Mouse (Mus musculus) embryonic facial prominence, embryonic 15.5 days (tissue): Measurements from ENCODE around the gene Uox. TPM values are rescaled to one million over a fixed set of nuclear protein-coding genes. Genes with fewer than 3 reads are reported as not detected.

Experiments used
- ATAC-seq: fragments of 200-750 bp; cut with Nextera tagmentation; 2 replicates; pipeline ENCODE4 v1.8.0; 2017; ENCODE audit warnings: low read depth, moderate TSS enrichment; ENCODE audit not compliant: insufficient number of reproducible peaks, low FRiP score, low TSS enrichment
- H3K27ac ChIP-seq: fragments of 300-500 bp; sonication (generic); replicated peaks from 2 replicates; pipeline ENCODE4 v1.5.1; 2015; ENCODE audit warnings: mild to moderate bottlenecking, inconsistent platforms
- H3K27me3 ChIP-seq: fragments of 300-500 bp; sonication (generic); 2 replicates; pipeline ENCODE4 v1.6.1; 2015; ENCODE audit warnings: inconsistent platforms
- H3K36me3 ChIP-seq: fragments of 300-500 bp; sonication (generic); 2 replicates; pipeline ENCODE4 v1.6.1; 2015; ENCODE audit warnings: mild to moderate bottlenecking, inconsistent platforms
- H3K4me1 ChIP-seq: fragments of 300-500 bp; sonication (generic); 2 replicates; pipeline ENCODE4 v1.6.1; 2015; ENCODE audit warnings: inconsistent platforms
- H3K4me2 ChIP-seq: fragments of 300-500 bp; sonication (generic); replicated peaks from 2 replicates; pipeline ENCODE4 v1.6.1; 2015; ENCODE audit warnings: mild to moderate bottlenecking, inconsistent platforms
- H3K4me3 ChIP-seq: fragments of 300-500 bp; sonication (generic); replicated peaks from 2 replicates; pipeline ENCODE4 v1.5.1; 2015; ENCODE audit warnings: mild to moderate bottlenecking, inconsistent platforms
- H3K9ac ChIP-seq: fragments of 300-500 bp; sonication (generic); 2 replicates; pipeline ENCODE4 v1.6.1; 2015; ENCODE audit warnings: inconsistent platforms
- H3K9me3 ChIP-seq: fragments of 300-500 bp; sonication (generic); replicated peaks from 2 replicates; pipeline ENCODE4 v1.6.1; 2016; ENCODE audit warnings: inconsistent platforms
- WGBS: fragments of 180-500 bp; shearing (Covaris S2); methylation state at CpG from one replicate; pipeline ENCODE4 v1.1.7; 2015; 5-methylcytosine and 5-hydroxymethylcytosine counted together
- polyA plus RNA-seq: library from polyadenylated mRNA; unstranded; fragments of >200 nt; fragmentation: Nextera tagmentation; extraction: Ambion mirVana; gene quantifications from 2 replicates; pipeline ENCODE4 v1.2.1, GENCODE M21; 2015

The Uox gene
- polyA plus RNA-seq, 1 experiment from 2014 or later = 1.9 TPM

GRCm38 (mm10) chr3:146625766-146626165 is 55.5 kb downstream of the Uox start:
- Histone ChIP-seq H3K27me3 (no peaks in the 10 kb centered on the region), H3K4me2 (no peak overlapping the region), H3K9me3 (no peaks in the 10 kb centered on the region), H3K4me3 (no peak overlapping the region), H3K4me1 (no peaks in the 10 kb centered on the region), H3K36me3 (no peaks in the 10 kb centered on the region), H3K27ac (no peak overlapping the region), H3K9ac (no peak overlapping the region)
- ATAC-seq = no peak
- WGBS = 81% methylated on average over 4 of the region's 4 CpGs

DNA sequence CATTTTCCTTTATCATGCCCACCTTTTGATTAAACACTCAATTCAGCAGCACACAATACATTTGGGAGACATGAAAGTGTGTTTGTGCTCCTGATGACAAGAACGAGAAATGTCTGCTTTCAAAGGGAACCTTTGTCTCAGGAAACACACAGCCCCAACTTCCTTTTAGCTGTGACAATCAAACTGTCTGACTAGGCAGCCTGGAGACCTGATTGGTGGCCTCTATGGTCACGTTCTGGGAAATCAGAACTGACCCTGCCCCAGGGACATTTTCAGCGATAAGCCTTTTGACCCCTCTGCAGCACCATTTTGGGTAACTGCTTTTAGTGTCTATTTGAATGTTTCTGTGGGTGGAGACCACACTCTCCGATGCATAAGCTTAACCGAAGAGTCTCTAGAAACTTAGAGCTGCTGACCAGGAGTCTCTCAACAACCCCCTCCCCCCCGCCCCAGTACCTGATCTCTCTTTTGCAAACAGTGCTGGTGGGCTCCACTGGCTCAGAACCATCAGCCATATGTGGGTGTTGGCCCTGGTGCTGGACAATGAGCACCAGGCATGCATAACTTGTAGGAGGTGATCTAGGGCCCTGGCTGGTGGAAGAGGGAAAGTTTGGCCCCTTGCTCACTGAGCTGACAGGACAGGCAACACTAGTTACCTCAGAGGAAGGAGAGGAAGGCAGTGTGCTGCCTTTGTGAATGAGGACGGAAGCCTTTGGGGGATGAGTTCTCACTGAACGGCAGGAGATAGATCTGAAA is 58.2 kb downstream of the Uox start:
- Histone ChIP-seq H3K9me3 (no peaks in the 10 kb centered on the region), H3K4me3 (no peak overlapping the region), H3K4me1 (no peaks in the 10 kb centered on the region), H3K27ac (no peak overlapping the region), H3K36me3 (no peaks in the 10 kb centered on the region), H3K4me2 (no peak overlapping the region), H3K9ac (no peak overlapping the region), H3K27me3 (no peaks in the 10 kb centered on the region)
- no peak for ATAC-seq
- WGBS = 59% methylated on average over 8 of the region's 8 CpGs

GRCm38 (mm10) chr3:146632506-146632905 is 62.3 kb downstream of the Uox start:
- WGBS = 84% methylated on average over 5 of the region's 5 CpGs
- no peaks in the 10 kb centered on the region for H3K27me3 ChIP-seq
- no peak overlapping the region for H3K27ac ChIP-seq
- H3K4me3 ChIP-seq = no peak overlapping the region
- H3K9ac ChIP-seq = no peak overlapping the region
- no peak for ATAC-seq
- H3K4me2 ChIP-seq = no peak overlapping the region
- H3K9me3 ChIP-seq = no peaks in the 10 kb centered on the region
- H3K4me1 ChIP-seq = no peaks in the 10 kb centered on the region
- no peaks in the 10 kb centered on the region for H3K36me3 ChIP-seq

GRCm38 (mm10) chr3:146641818-146642427 is 71.7 kb downstream of the Uox start:
- no peaks in the 10 kb centered on the region for H3K9me3 ChIP-seq
- no peaks in the 10 kb centered on the region for H3K27me3 ChIP-seq
- no peak overlapping the region for H3K4me3 ChIP-seq
- no peak overlapping the region for H3K27ac ChIP-seq
- H3K36me3 ChIP-seq = no peaks in the 10 kb centered on the region
- H3K9ac ChIP-seq = no peak overlapping the region
- no peak overlapping the region for H3K4me2 ChIP-seq
- no peaks in the 10 kb centered on the region for H3K4me1 ChIP-seq
- ATAC-seq = no peak
- 50% methylated on average over 4 of the region's 4 CpGs for WGBS

- no peaks in the 10 kb centered on the region for H3K36me3 ChIP-seq
- no peak overlapping the region for H3K27ac ChIP-seq
- H3K4me1 ChIP-seq = no peaks in the 10 kb centered on the region
- no peak overlapping the region for H3K9ac ChIP-seq
- H3K4me3 ChIP-seq = no peak overlapping the region
- H3K9me3 ChIP-seq = no peaks in the 10 kb centered on the region
- no peaks in the 10 kb centered on the region for H3K27me3 ChIP-seq
- WGBS = 45% methylated on average over 10 of the region's 10 CpGs
- no peak for ATAC-seq
- H3K4me2 ChIP-seq = no peak overlapping the region
Measured at GRCm38 (mm10) chr3:146649311-146649894, 79.2 kb downstream of the Uox start.

GRCm38 (mm10) chr3:146650716-146651115 is 80.5 kb downstream of the Uox start:
- Histone ChIP-seq H3K9ac (no peak overlapping the region), H3K4me3 (no peak overlapping the region), H3K27ac (no peak overlapping the region), H3K4me1 (no peaks in the 10 kb centered on the region), H3K36me3 (no peaks in the 10 kb centered on the region), H3K4me2 (no peak overlapping the region), H3K27me3 (no peaks in the 10 kb centered on the region), H3K9me3 (no peaks in the 10 kb centered on the region)
- WGBS = 87% methylated on average over 10 of the region's 10 CpGs
- ATAC-seq = no peak

DNA sequence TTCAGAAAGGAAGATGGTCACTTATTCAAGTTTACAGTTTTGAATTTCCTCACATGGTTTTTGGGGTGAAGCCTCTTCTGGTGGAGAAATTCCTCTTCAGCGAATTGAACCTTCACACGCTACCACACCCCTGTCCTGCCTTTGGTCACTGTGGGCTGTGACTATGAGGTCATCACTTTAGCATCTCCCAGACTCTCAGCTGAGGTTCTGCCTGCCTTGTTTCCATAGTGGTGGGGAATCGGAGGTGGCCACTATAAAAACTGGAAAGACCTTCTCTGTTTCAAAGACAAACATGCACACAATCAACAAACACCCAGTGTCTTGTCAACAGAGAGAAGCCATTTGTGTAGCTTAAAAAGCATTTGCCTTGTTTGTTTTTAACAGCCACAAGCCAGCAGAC is 81.0 kb downstream of the Uox start, which contains the start of gene 4930503B20Rik:
Gene 4930503B20Rik, minus strand, starts transcription at position 101 of the 400 bp plus-strand sequence.
- Histone ChIP-seq H3K27ac (no peak within 1 kb of the TSS), H3K4me1 (no peaks in the 10 kb centered on the region), H3K4me2 (no peak within 1 kb of the TSS), H3K4me3 (no peak within 1 kb of the TSS), H3K36me3 (no peaks in the 10 kb centered on the region), H3K27me3 (no peaks in the 10 kb centered on the region), H3K9ac (no peak within 1 kb of the TSS), H3K9me3 (no peaks in the 10 kb centered on the region)
- ATAC-seq = no peak
- WGBS = 86% methylated on average over 3 of the region's 3 CpGs

DNA sequence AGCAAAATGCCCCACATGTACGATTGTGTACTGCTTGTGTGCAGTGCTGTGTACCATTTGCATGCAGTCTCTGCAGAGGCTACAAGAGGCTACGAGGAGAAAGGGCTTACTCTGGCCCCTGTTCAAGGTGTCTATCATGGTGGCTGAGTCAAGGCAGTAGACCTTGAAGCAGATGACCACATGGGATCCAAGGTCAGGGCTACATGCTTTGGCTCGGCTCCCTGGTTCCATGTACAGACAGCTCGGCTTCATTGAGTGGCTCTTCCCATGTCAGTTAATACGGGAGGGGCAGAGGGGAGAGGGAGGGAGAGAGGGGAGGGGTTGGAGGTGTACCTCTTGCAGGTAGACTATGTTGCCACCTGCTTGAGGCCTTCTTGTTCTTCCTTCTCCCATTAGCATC is 82.2 kb downstream of the Uox start:
- Histone ChIP-seq H3K27me3 (no peaks in the 10 kb centered on the region), H3K4me2 (no peak overlapping the region), H3K4me3 (no peak overlapping the region), H3K9me3 (no peaks in the 10 kb centered on the region), H3K27ac (no peak overlapping the region), H3K36me3 (no peaks in the 10 kb centered on the region), H3K9ac (no peak overlapping the region), H3K4me1 (no peaks in the 10 kb centered on the region)
- no peak for ATAC-seq
- 87% methylated on average over 5 of the region's 5 CpGs for WGBS

- H3K4me3 ChIP-seq = no peak overlapping the region
- no peaks in the 10 kb centered on the region for H3K27me3 ChIP-seq
- no peak overlapping the region for H3K9ac ChIP-seq
- no peaks in the 10 kb centered on the region for H3K4me1 ChIP-seq
- H3K27ac ChIP-seq = no peak overlapping the region
- H3K36me3 ChIP-seq = no peaks in the 10 kb centered on the region
- H3K9me3 ChIP-seq = no peaks in the 10 kb centered on the region
- 57% methylated on average over 6 of the region's 6 CpGs for WGBS
- H3K4me2 ChIP-seq = no peak overlapping the region
- ATAC-seq = no peak
Measured at GRCm38 (mm10) chr3:146653692-146654091, 83.5 kb downstream of the Uox start.

GRCm38 (mm10) chr3:146655111-146655577 is 84.9 kb downstream of the Uox start:
- no peak for ATAC-seq
- Histone ChIP-seq H3K4me2 (no peak overlapping the region), H3K36me3 (no peaks in the 10 kb centered on the region), H3K27ac (no peak overlapping the region), H3K4me1 (no peaks in the 10 kb centered on the region), H3K9ac (no peak overlapping the region), H3K9me3 (no peaks in the 10 kb centered on the region), H3K27me3 (no peaks in the 10 kb centered on the region), H3K4me3 (no peak overlapping the region)
- 50% methylated on average over 2 of the region's 2 CpGs for WGBS

DNA sequence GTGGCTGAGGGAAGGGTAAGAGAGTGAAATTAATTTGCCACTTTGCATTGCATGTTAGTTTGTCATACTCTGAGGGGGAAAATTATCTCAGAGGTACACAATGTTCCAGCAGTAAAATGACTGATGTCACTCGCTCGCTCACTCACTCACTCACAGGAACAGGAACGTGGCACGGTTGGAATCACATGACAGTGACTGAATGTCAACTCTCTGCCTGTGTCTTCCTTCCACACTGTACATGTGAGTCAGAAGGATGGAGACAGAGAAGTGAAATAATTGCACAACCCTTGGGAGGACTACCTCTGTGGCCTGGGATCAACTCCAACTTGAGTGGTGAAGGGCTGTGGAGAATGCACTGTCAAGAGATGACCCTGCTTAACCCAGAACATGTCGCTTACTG is 87.2 kb downstream of the Uox start:
- Histone ChIP-seq H3K36me3 (no peaks in the 10 kb centered on the region), H3K4me1 (no peaks in the 10 kb centered on the region), H3K9ac (no peak overlapping the region), H3K27ac (no peak overlapping the region), H3K9me3 (no peaks in the 10 kb centered on the region), H3K27me3 (no peaks in the 10 kb centered on the region), H3K4me2 (no peak overlapping the region), H3K4me3 (no peak overlapping the region)
- 81% methylated on average over 5 of the region's 5 CpGs for WGBS
- no peak for ATAC-seq
